Mouse (Mus musculus): ENCODE measurements around the gene Zfp609. TPM values are rescaled to one million over a fixed set of nuclear protein-coding genes. Genes with fewer than 3 reads are reported as not detected.

Zfp609 gene
- total RNA-seq, 4 experiments from 2014 or later: 15.8 to 18.8 (median 17.6) TPM

Other genes starting within 250 kb of the Zfp609 start
- gene Plekho2, start 247.5 kb downstream of the Zfp609 start, total RNA-seq (2022): 1 to 10 TPM; 2.7 to 4.0 (median 3.0) TPM
- not detected for gene Pif1, start 240.4 kb downstream of the Zfp609 start, total RNA-seq (2022)
- 1 to 10 TPM in 3 of 4 experiments, under 1 TPM in 1; 0.97 to 2.0 (median 1.6) TPM for gene Rbpms2, start 197.9 kb downstream of the Zfp609 start, total RNA-seq (2022)
- 100 to 1,000 TPM; 192 to 246 (median 237) TPM for gene Oaz2, start 159.6 kb downstream of the Zfp609 start, total RNA-seq (2022)
- not detected for gene Pclaf, start 62.7 kb upstream of the Zfp609 start, total RNA-seq (2022)
- 10 to 100 TPM; 13.6 to 15.6 (median 14.4) TPM for gene Trip4, start 81.2 kb upstream of the Zfp609 start, total RNA-seq (2022)
- gene Csnk1g1, start 81.4 kb upstream of the Zfp609 start, total RNA-seq (2022): 1 to 10 TPM; 7.7 to 8.0 (median 7.7) TPM
- gene Ppib, start 232.7 kb upstream of the Zfp609 start, total RNA-seq (2022): 10 to 100 TPM; 26.9 to 38.5 (median 32.7) TPM
- gene Snx22, start 242.2 kb upstream of the Zfp609 start, total RNA-seq (2022): under 1 TPM in 3 of 4 experiments, not detected in 1; 0.12 to 0.29 (median 0.18) TPM